Mouse (Mus musculus) ES-Bruce4 (cell line): ENCODE measurements around the gene Rapgef4. TPM values are rescaled to one million over a fixed set of nuclear protein-coding genes. Genes with fewer than 3 reads are reported as not detected.

ENCODE experiments used
- H3K27ac ChIP-seq: 2 replicates; pipeline ENCODE4 v1.5.1; 2012; ENCODE audit warnings: low read length, inconsistent platforms; ENCODE audit not compliant: insufficient read depth
- H3K27me3 ChIP-seq: 2 replicates; pipeline ENCODE4 v1.6.1; 2012; ENCODE audit warnings: mild to moderate bottlenecking, low read length, inconsistent platforms; ENCODE audit not compliant: control insufficient read depth, poor library complexity, insufficient read depth, severe bottlenecking
- H3K36me3 ChIP-seq: 2 replicates; pipeline ENCODE4 v1.6.1; 2012; ENCODE audit warnings: inconsistent platforms, mild to moderate bottlenecking, low read length, moderate library complexity; ENCODE audit not compliant: control insufficient read depth, poor library complexity, insufficient read depth, severe bottlenecking
- H3K4me1 ChIP-seq: one replicate; pipeline ENCODE4 v1.8.1; 2011; ENCODE audit warnings: low read length; ENCODE audit not compliant: control insufficient read depth, insufficient read depth
- H3K4me3 ChIP-seq: 2 replicates; pipeline ENCODE4 v1.5.1; 2011; ENCODE audit warnings: low read depth, mild to moderate bottlenecking, low read length
- H3K9ac ChIP-seq: 2 replicates; pipeline ENCODE4 v1.6.1; 2012; ENCODE audit warnings: low read depth, mild to moderate bottlenecking, inconsistent platforms; ENCODE audit not compliant: poor library complexity, severe bottlenecking
- H3K9me3 ChIP-seq: replicated peaks from 2 replicates; pipeline ENCODE4 v1.6.1; 2012; ENCODE audit warnings: mild to moderate bottlenecking, low read length, inconsistent platforms; ENCODE audit not compliant: control insufficient read depth, poor library complexity, insufficient read depth, severe bottlenecking
- CTCF ChIP-seq: IDR thresholded peaks from one replicate; pipeline ENCODE4 v1.8.1; 2011; ENCODE audit warnings: low read depth, low read length
- EP300 ChIP-seq: IDR thresholded peaks from 2 replicates; pipeline ENCODE4 v1.6.1; 2011; ENCODE audit warnings: low read depth, low read length; ENCODE audit not compliant: insufficient read depth
- POLR2A ChIP-seq: IDR thresholded peaks from one replicate; pipeline ENCODE4 v1.8.1; 2011; ENCODE audit warnings: low read length; ENCODE audit not compliant: insufficient read depth
- polyA plus RNA-seq: library from polyadenylated mRNA; stranded (reverse); fragments of >200 nt; gene quantifications from 2 replicates; pipeline ENCODE4 v1.2.4, GENCODE M21; 2011; ENCODE audit warnings: low read depth; ENCODE audit not compliant: missing spikeins, insufficient read depth, insufficient read length

Rapgef4 gene
- polyA plus RNA-seq, 1 experiment = not detected

GRCm38 (mm10) chr2:72090061-72090460 lies 109.0 kb downstream of the Rapgef4 start:
- Histone ChIP-seq H3K9me3 (no peaks in the 10 kb centered on the region), H3K4me3 (no peak overlapping the region), H3K27me3 (no peaks in the 10 kb centered on the region), H3K9ac (no peak overlapping the region), H3K36me3 (no peaks in the 10 kb centered on the region), H3K27ac (no peak overlapping the region), H3K4me1 (no peaks in the 10 kb centered on the region)
- TF ChIP-seq CTCF (no peak), EP300 (no peak), POLR2A (no peak)

GRCm38 (mm10) chr2:72092046-72092445 lies 111.0 kb downstream of the Rapgef4 start:
- Histone ChIP-seq H3K27me3 (no peaks in the 10 kb centered on the region), H3K4me3 (no peak overlapping the region), H3K27ac (no peak overlapping the region)

GRCm38 (mm10) chr2:72093402-72094037 lies 112.5 kb downstream of the Rapgef4 start:
- Histone ChIP-seq H3K9ac (no peak overlapping the region), H3K9me3 (no peaks in the 10 kb centered on the region), H3K4me3 (no peak overlapping the region), H3K4me1 (no peaks in the 10 kb centered on the region), H3K27ac (no peak overlapping the region), H3K36me3 (no peaks in the 10 kb centered on the region), H3K27me3 (no peaks in the 10 kb centered on the region)
- TF ChIP-seq POLR2A (no peak), EP300 (no peak), CTCF (no peak)

More at GRCm38 (mm10) chr2:72092046-72092445, 111.0 kb downstream of the Rapgef4 start:
- H3K36me3 ChIP-seq = no peaks in the 10 kb centered on the region
- H3K9me3 ChIP-seq = no peaks in the 10 kb centered on the region
- no peak for TF ChIP-seq EP300
- no peak for TF ChIP-seq POLR2A
- TF ChIP-seq CTCF = no peak
- H3K9ac ChIP-seq = no peak overlapping the region
- no peaks in the 10 kb centered on the region for H3K4me1 ChIP-seq

GRCm38 (mm10) chr2:72094038-72094437 lies 113.0 kb downstream of the Rapgef4 start:
- H3K4me1 ChIP-seq = no peaks in the 10 kb centered on the region
- no peak overlapping the region for H3K27ac ChIP-seq
- H3K4me3 ChIP-seq = no peak overlapping the region
- TF ChIP-seq EP300 = no peak
- TF ChIP-seq POLR2A = no peak
- TF ChIP-seq CTCF = no peak
- no peaks in the 10 kb centered on the region for H3K36me3 ChIP-seq
- no peaks in the 10 kb centered on the region for H3K27me3 ChIP-seq
- no peak overlapping the region for H3K9ac ChIP-seq
- H3K9me3 ChIP-seq = no peaks in the 10 kb centered on the region

DNA sequence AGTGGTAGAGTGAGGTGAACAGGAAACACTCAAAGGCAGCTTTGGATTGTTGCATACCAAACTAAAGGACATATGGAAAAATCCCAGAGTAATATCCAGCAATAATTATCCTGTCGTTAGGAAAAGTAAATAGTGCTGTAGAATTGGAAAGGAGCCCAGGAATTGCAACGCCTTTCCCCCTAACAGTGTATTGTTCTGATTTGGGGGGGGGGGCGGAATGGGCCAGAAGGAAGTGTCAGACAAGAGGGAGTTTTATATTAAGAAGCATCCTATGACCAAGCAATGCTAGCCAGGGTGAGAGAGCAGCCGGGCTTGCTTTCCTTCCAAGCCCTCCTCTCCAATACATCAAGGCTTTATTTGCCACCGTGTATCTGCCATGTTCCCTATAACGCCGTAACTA lies 113.4 kb downstream of the Rapgef4 start:
- Histone ChIP-seq H3K9me3 (no peaks in the 10 kb centered on the region), H3K36me3 (no peaks in the 10 kb centered on the region), H3K9ac (no peak overlapping the region), H3K27me3 (no peaks in the 10 kb centered on the region), H3K4me3 (no peak overlapping the region), H3K27ac (no peak overlapping the region), H3K4me1 (no peaks in the 10 kb centered on the region)
- TF ChIP-seq EP300 (no peak), POLR2A (no peak)

GRCm38 (mm10) chr2:72095002-72095401 lies 114.0 kb downstream of the Rapgef4 start:
- no peak overlapping the region for H3K27ac ChIP-seq
- H3K9ac ChIP-seq = no peak overlapping the region
- H3K4me1 ChIP-seq = no peaks in the 10 kb centered on the region
- no peaks in the 10 kb centered on the region for H3K36me3 ChIP-seq
- H3K27me3 ChIP-seq = no peaks in the 10 kb centered on the region
- H3K9me3 ChIP-seq = no peaks in the 10 kb centered on the region
- no peak for TF ChIP-seq POLR2A
- no peak for TF ChIP-seq CTCF
- no peak for TF ChIP-seq EP300
- H3K4me3 ChIP-seq = no peak overlapping the region
